Mouse (Mus musculus): ENCODE results near the gene Foxd1. TPM values are rescaled to one million over a fixed set of nuclear protein-coding genes. Genes with fewer than 3 reads are reported as not detected.

Foxd1 gene
- polyA plus RNA-seq, 1 experiment = not detected

GRCm38 (mm10) chr13:98390363-98390762, 36.3 kb downstream of the Foxd1 start:
- no peaks in the 10 kb centered on the region for H3K4me1 ChIP-seq (ENCODE audit: control insufficient read depth, insufficient read depth, insufficient read length, low read length)
- H3K4me3 ChIP-seq (ENCODE audit: insufficient read depth, low read depth, low read length) = no peak overlapping the region
- H3K27ac ChIP-seq (replicated peaks; ENCODE audit: low read depth, low read length) = no peak overlapping the region

GRCm38 (mm10) chr13:98390771-98391634, 37.0 kb downstream of the Foxd1 start:
- no peaks in the 10 kb centered on the region for H3K4me1 ChIP-seq (ENCODE audit: control insufficient read depth, insufficient read depth, insufficient read length, low read length)
- H3K27ac ChIP-seq (replicated peaks; ENCODE audit: low read depth, low read length) = no peak overlapping the region
- no peak overlapping the region for H3K4me3 ChIP-seq (ENCODE audit: insufficient read depth, low read depth, low read length)

GRCm38 (mm10) chr13:98391635-98391990, 37.6 kb downstream of the Foxd1 start:
- no peak overlapping the region for H3K4me3 ChIP-seq (ENCODE audit: insufficient read depth, low read depth, low read length)

GRCm38 (mm10) chr13:98392031-98392430, 38.0 kb downstream of the Foxd1 start:
- no peak overlapping the region for H3K27ac ChIP-seq (replicated peaks; ENCODE audit: low read depth, low read length)
- no peaks in the 10 kb centered on the region for H3K4me1 ChIP-seq (ENCODE audit: control insufficient read depth, insufficient read depth, insufficient read length, low read length)
- no peak overlapping the region for H3K4me3 ChIP-seq (ENCODE audit: insufficient read depth, low read depth, low read length)

More at GRCm38 (mm10) chr13:98391635-98391990, 37.6 kb downstream of the Foxd1 start:
- Histone ChIP-seq H3K4me1 (ENCODE audit: control insufficient read depth, insufficient read depth, insufficient read length, low read length) (no peaks in the 10 kb centered on the region), H3K27ac (replicated peaks; ENCODE audit: low read depth, low read length) (no peak overlapping the region)

GRCm38 (mm10) chr13:98393356-98394070, 39.5 kb downstream of the Foxd1 start:
- Histone ChIP-seq H3K27ac (replicated peaks; ENCODE audit: low read depth, low read length) (no peak overlapping the region), H3K4me1 (ENCODE audit: control insufficient read depth, insufficient read depth, insufficient read length, low read length) (no peaks in the 10 kb centered on the region), H3K4me3 (ENCODE audit: insufficient read depth, low read depth, low read length) (no peak overlapping the region)

Other genes starting within 250 kb of the Foxd1 start
- 14.1 and 14.8 TPM in 2 replicates for gene Arhgef28, start 147.8 kb upstream of the Foxd1 start, polyA plus RNA-seq (2012; ENCODE audit: insufficient read depth, insufficient read length, missing spikeins)
- 3.4 and 3.6 TPM in 2 replicates for gene Utp15, start 91.2 kb upstream of the Foxd1 start, polyA plus RNA-seq (2012; ENCODE audit: insufficient read depth, insufficient read length, missing spikeins)
- 4.0 and 7.9 TPM in 2 replicates for gene Ankra2, start 91.2 kb upstream of the Foxd1 start, polyA plus RNA-seq (2012; ENCODE audit: insufficient read depth, insufficient read length, missing spikeins)
- not detected in 2 replicates for gene Gm21976, start 74.4 kb upstream of the Foxd1 start, polyA plus RNA-seq (2012; ENCODE audit: insufficient read depth, insufficient read length, missing spikeins)
- 246 and 281 TPM in 2 replicates for gene Btf3, start 37.2 kb upstream of the Foxd1 start, polyA plus RNA-seq (2012; ENCODE audit: insufficient read depth, insufficient read length, missing spikeins)
- 19.1 TPM in 1 of 2 replicates, not detected in the other for gene Gm10320, start 137.8 kb downstream of the Foxd1 start, polyA plus RNA-seq (2012; ENCODE audit: insufficient read depth, insufficient read length, missing spikeins)